Mouse (Mus musculus) erythroblast, adult 5-6 weeks (primary cell): ENCODE measurements around the gene Olfr705. TPM values are rescaled to one million over a fixed set of nuclear protein-coding genes. Genes with fewer than 3 reads are reported as not detected.
"Not testable (repeated sequence)": the region's sequence is repeated elsewhere in the genome, so short reads cannot be mapped to it uniquely, and the experiment has no call there.

Experiments used
- ATAC-seq: replicated peaks from 2 replicates; pipeline ENCODE4 v1.8.0; 2016; ENCODE audit warnings: moderate number of reproducible peaks, mild to moderate bottlenecking, moderate TSS enrichment, inconsistent platforms; ENCODE audit not compliant: poor library complexity, low FRiP score, severe bottlenecking
- total RNA-seq, 2 experiments: library from RNA; stranded (forward) in 1 of 2; stranded (reverse) in 1 of 2; fragments of 150-400 nt in 1 of 2; fragments of 200-764, 138-1000 nt in 1 of 2; gene quantifications; 2 replicates each; pipeline versions ENCODE4 v1.2.3 to v1.2.4; 2015 to 2017; ENCODE audit warnings: low replicate concordance in 2 of 2

The Olfr705 gene
- total RNA-seq (2015; ENCODE audit: low replicate concordance) (not detected in 2 replicates), total RNA-seq (2017; ENCODE audit: low replicate concordance) (not detected in 2 replicates)

GRCm38 (mm10) chr7:106876791-106877190 is at the start of gene Olfr705:
Olfr705 (minus strand) TSS chr7:106876891.
- no peak for ATAC-seq

DNA sequence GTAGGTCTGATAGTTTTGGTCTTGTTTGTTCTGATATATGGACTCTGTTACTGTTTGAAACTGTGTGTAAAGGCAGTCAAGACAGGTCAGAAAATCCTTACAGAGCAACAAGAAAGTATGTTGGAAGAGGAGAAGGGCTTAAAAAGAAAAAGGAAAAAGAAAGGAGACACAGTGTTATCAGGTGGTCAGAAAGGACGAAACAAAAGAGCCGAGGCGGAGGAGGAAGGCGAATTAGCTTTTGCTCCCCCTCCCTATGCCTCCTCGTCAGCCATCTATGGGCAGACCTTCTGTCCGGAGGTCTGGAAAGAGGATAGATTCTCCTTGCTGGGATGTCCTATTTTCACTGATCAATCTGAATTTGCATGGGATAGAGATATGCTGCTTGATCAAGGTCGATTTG is 44.3 kb upstream of the Olfr705 start:
- not testable (repeated sequence) for ATAC-seq

DNA sequence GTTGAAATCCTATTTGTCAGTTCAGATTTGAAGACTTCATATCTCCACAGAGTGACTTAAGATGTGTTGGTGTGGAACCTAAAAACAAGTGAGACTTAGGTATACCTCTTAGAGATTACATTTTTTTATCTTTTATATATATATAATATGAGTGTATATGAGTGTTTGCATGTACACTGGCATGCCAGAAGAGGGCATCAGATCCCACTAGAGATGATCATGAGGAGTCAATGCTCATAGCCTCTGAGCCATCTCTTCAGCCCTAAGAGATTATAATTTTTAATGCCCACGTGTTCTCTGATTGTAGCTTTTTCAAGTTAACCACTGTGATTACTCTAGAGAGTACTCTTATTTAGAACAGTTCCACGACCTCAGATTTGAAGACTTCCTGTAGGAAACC is 31.0 kb upstream of the Olfr705 start, which contains the start of gene Olfr1532-ps1:
Gene Olfr1532-ps1, plus strand, starts transcription at position 326 of the 400 bp plus-strand sequence.
- ATAC-seq: no peak

GRCm38 (mm10) chr7:106901141-106901540 is 24.4 kb upstream of the Olfr705 start, which contains the start of gene Olfr707:
Olfr707 (minus strand) TSS chr7:106901241.
- ATAC-seq: not testable (repeated sequence)

GRCm38 (mm10) chr7:106888062-106888461 is 11.4 kb upstream of the Olfr705 start, which contains the start of gene Olfr706:
Olfr706 (minus strand) TSS chr7:106888162.
- ATAC-seq: no peak

- no peak for ATAC-seq
Observed at GRCm38 (mm10) chr7:106862885-106863284, 13.8 kb downstream of the Olfr705 start, which contains the start of gene Olfr704. Olfr704 (plus strand) TSS chr7:106863185.

DNA sequence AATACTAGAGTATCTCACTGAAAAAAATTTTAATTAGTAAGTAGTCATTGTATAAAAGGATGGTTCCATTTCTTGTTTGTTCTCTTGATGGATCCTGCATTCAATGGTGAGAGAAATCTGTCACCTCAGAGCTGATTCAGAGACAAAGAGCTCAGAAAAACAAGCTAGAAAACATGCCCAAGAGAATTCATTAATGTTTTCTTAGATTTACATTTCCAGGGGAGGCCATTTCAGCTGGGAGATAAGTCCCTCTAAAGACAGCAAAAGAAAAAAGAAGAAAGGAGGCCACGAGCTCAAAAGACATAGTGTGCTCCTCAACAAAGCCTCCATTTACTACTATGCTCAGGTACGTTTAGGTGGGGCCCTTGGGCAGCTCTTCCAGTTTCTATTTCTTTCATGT is 33.6 kb downstream of the Olfr705 start, which contains the start of gene Olfr703:
Gene Olfr703, plus strand, starts transcription at position 301 of the 400 bp plus-strand sequence.
- no peak for ATAC-seq

- ATAC-seq: no peak
Observed at GRCm38 (mm10) chr7:106833793-106834192, 42.9 kb downstream of the Olfr705 start, which contains the start of gene Olfr702. Olfr702 (minus strand) TSS chr7:106833893.

Other genes with a start within 250 kb of the Olfr705 start
- gene Olfr693, start 196.3 kb downstream of the Olfr705 start, total RNA-seq (2015; ENCODE audit: low replicate concordance): not detected in 2 replicates
- gene Olfr693, start 196.3 kb downstream of the Olfr705 start, total RNA-seq (2017; ENCODE audit: low replicate concordance): 0.14 TPM in 1 of 2 replicates, not detected in the other
- gene Olfr694, start 185.1 kb downstream of the Olfr705 start, total RNA-seq (2015; ENCODE audit: low replicate concordance): not detected in 2 replicates
- not detected in 2 replicates for gene Olfr694, start 185.1 kb downstream of the Olfr705 start, total RNA-seq (2017; ENCODE audit: low replicate concordance)
- not detected in 2 replicates for gene Olfr695, start 160.5 kb downstream of the Olfr705 start, total RNA-seq (2015; ENCODE audit: low replicate concordance)
- not detected in 2 replicates for gene Olfr695, start 160.5 kb downstream of the Olfr705 start, total RNA-seq (2017; ENCODE audit: low replicate concordance)
- gene Olfr697, start 134.4 kb downstream of the Olfr705 start, total RNA-seq (2015; ENCODE audit: low replicate concordance): not detected in 2 replicates
- not detected in 2 replicates for gene Olfr697, start 134.4 kb downstream of the Olfr705 start, total RNA-seq (2017; ENCODE audit: low replicate concordance)
- gene Olfr698, start 121.5 kb downstream of the Olfr705 start, total RNA-seq (2015; ENCODE audit: low replicate concordance): not detected in 2 replicates
- not detected in 2 replicates for gene Olfr698, start 121.5 kb downstream of the Olfr705 start, total RNA-seq (2017; ENCODE audit: low replicate concordance)
- gene Olfr699, start 83.7 kb downstream of the Olfr705 start, total RNA-seq (2015; ENCODE audit: low replicate concordance): not detected in 2 replicates
- gene Olfr699, start 83.7 kb downstream of the Olfr705 start, total RNA-seq (2017; ENCODE audit: low replicate concordance): not detected in 2 replicates
- not detected in 2 replicates for gene Olfr700, start 68.1 kb downstream of the Olfr705 start, total RNA-seq (2015; ENCODE audit: low replicate concordance)
- not detected in 2 replicates for gene Olfr700, start 68.1 kb downstream of the Olfr705 start, total RNA-seq (2017; ENCODE audit: low replicate concordance)
- gene Olfr701, start 62.8 kb downstream of the Olfr705 start, total RNA-seq (2015; ENCODE audit: low replicate concordance): not detected in 2 replicates
- gene Olfr701, start 62.8 kb downstream of the Olfr705 start, total RNA-seq (2017; ENCODE audit: low replicate concordance): 0.28 TPM in 1 of 2 replicates, not detected in the other
- not detected in 2 replicates for gene Olfr702, start 43.0 kb downstream of the Olfr705 start, total RNA-seq (2015; ENCODE audit: low replicate concordance)
- not detected in 2 replicates for gene Olfr702, start 43.0 kb downstream of the Olfr705 start, total RNA-seq (2017; ENCODE audit: low replicate concordance)
- gene Olfr703, start 33.5 kb downstream of the Olfr705 start, total RNA-seq (2015; ENCODE audit: low replicate concordance): not detected in 2 replicates
- not detected in 2 replicates for gene Olfr703, start 33.5 kb downstream of the Olfr705 start, total RNA-seq (2017; ENCODE audit: low replicate concordance)
- not detected in 2 replicates for gene Olfr704, start 13.7 kb downstream of the Olfr705 start, total RNA-seq (2015; ENCODE audit: low replicate concordance)
- gene Olfr704, start 13.7 kb downstream of the Olfr705 start, total RNA-seq (2017; ENCODE audit: low replicate concordance): not detected in 2 replicates
- not detected in 2 replicates for gene Olfr706, start 11.3 kb upstream of the Olfr705 start, total RNA-seq (2015; ENCODE audit: low replicate concordance)
- gene Olfr706, start 11.3 kb upstream of the Olfr705 start, total RNA-seq (2017; ENCODE audit: low replicate concordance): 0.14 TPM in 1 of 2 replicates, not detected in the other
- not detected in 2 replicates for gene Olfr707, start 24.4 kb upstream of the Olfr705 start, total RNA-seq (2015; ENCODE audit: low replicate concordance)
- not detected in 2 replicates for gene Olfr707, start 24.4 kb upstream of the Olfr705 start, total RNA-seq (2017; ENCODE audit: low replicate concordance)
- not detected in 2 replicates for gene Olfr1532-ps1, start 31.1 kb upstream of the Olfr705 start, total RNA-seq (2015; ENCODE audit: low replicate concordance)
- gene Olfr1532-ps1, start 31.1 kb upstream of the Olfr705 start, total RNA-seq (2017; ENCODE audit: low replicate concordance): not detected in 2 replicates
- not detected in 2 replicates for gene Olfr709-ps1, start 55.3 kb upstream of the Olfr705 start, total RNA-seq (2015; ENCODE audit: low replicate concordance)
- not detected in 2 replicates for gene Olfr709-ps1, start 55.3 kb upstream of the Olfr705 start, total RNA-seq (2017; ENCODE audit: low replicate concordance)
- gene Olfr710, start 71.4 kb upstream of the Olfr705 start, total RNA-seq (2015; ENCODE audit: low replicate concordance): not detected in 2 replicates
- gene Olfr710, start 71.4 kb upstream of the Olfr705 start, total RNA-seq (2017; ENCODE audit: low replicate concordance): not detected in 2 replicates
- gene Olfr6, start 87.0 kb upstream of the Olfr705 start, total RNA-seq (2015; ENCODE audit: low replicate concordance): not detected in 2 replicates
- not detected in 2 replicates for gene Olfr6, start 87.0 kb upstream of the Olfr705 start, total RNA-seq (2017; ENCODE audit: low replicate concordance)
- not detected in 2 replicates for gene Olfr711, start 98.6 kb upstream of the Olfr705 start, total RNA-seq (2015; ENCODE audit: low replicate concordance)
- gene Olfr711, start 98.6 kb upstream of the Olfr705 start, total RNA-seq (2017; ENCODE audit: low replicate concordance): not detected in 2 replicates
- gene Olfr2, start 129.2 kb upstream of the Olfr705 start, total RNA-seq (2015; ENCODE audit: low replicate concordance): not detected in 2 replicates
- not detected in 2 replicates for gene Olfr2, start 129.2 kb upstream of the Olfr705 start, total RNA-seq (2017; ENCODE audit: low replicate concordance)
- not detected in 2 replicates for gene Olfr713, start 154.3 kb upstream of the Olfr705 start, total RNA-seq (2015; ENCODE audit: low replicate concordance)
- not detected in 2 replicates for gene Olfr713, start 154.3 kb upstream of the Olfr705 start, total RNA-seq (2017; ENCODE audit: low replicate concordance)
- not detected in 2 replicates for gene Olfr714, start 194.1 kb upstream of the Olfr705 start, total RNA-seq (2015; ENCODE audit: low replicate concordance)
- gene Olfr714, start 194.1 kb upstream of the Olfr705 start, total RNA-seq (2017; ENCODE audit: low replicate concordance): not detected in 2 replicates
- gene Olfr17, start 216.3 kb upstream of the Olfr705 start, total RNA-seq (2015; ENCODE audit: low replicate concordance): not detected in 2 replicates
- gene Olfr17, start 216.3 kb upstream of the Olfr705 start, total RNA-seq (2017; ENCODE audit: low replicate concordance): 0.56 TPM in 1 of 2 replicates, not detected in the other
- gene Olfr715b, start 233.5 kb upstream of the Olfr705 start, total RNA-seq (2015; ENCODE audit: low replicate concordance): not detected in 2 replicates
- not detected in 2 replicates for gene Olfr715b, start 233.5 kb upstream of the Olfr705 start, total RNA-seq (2017; ENCODE audit: low replicate concordance)